ENCODE assay signal across 33 mouse cellular contexts in the genomic region with DNA sequence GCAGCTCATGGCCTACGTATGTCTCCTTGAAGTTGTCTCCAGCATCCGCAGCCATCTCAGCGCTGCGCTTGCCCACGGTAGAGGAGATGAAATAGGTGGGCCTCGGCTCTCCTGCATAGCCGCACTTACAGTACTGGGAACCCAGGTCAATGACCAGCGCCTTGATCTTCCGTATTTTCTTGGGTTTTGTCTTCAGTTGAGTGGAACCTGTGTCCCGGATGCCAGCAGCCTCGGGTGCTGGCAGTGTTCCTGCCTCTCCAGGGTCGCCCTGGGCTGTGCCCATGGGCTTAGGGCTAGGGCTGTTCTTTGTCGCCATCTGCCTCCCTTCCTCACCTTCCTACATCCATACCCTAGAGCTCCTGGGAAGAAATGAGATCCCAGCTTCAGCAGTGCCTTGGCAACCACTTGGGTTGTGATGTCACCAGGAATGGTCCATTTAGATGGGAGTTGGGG. TPM values are rescaled to one million over a fixed set of nuclear protein-coding genes. Genes with fewer than 3 reads are reported as not detected.
"Had no signal": no experiment of that assay in that cellular context is flagged by ENCODE, and none has a peak within 500 bp of the region (broad histone marks: within the 10 kb centered on the region; RNA-seq: fewer than 3 reads in every experiment).

Gene Actl7b (minus strand): TSS at position 403 of the 453 bp plus-strand sequence.

- H3K9me3 ChIP-seq: heart, embryonic 13.5 days; heart, embryonic 15.5 days; hindbrain, embryonic 13.5 days; hindbrain, embryonic 15.5 days; intestine, embryonic 15.5 days; limb, embryonic 10.5 days; limb, embryonic 12.5 days; liver, embryonic 13.5 days had no signal

- H3K27me3 ChIP-seq: heart, embryonic 13.5 days; heart, embryonic 15.5 days; hindbrain, embryonic 13.5 days; hindbrain, embryonic 15.5 days; intestine, embryonic 15.5 days; limb, embryonic 12.5 days; liver, embryonic 13.5 days had no signal

- DNase-seq: gastrocnemius, postnatal 14 days; gastrocnemius, postnatal 36 days; heart, adult 2 months; heart, postnatal 14 days; heart, postnatal 36 days; kidney, adult 18-20 months; kidney, adult 8-10 months; kidney, postnatal 14 days; kidney, postnatal 36 days; layer of hippocampus, adult 9-11 months; layer of hippocampus, postnatal 36 days; liver; liver, embryonic 13.5 days had no signal

- H3K4me3 ChIP-seq: heart, adult 2 months; heart, embryonic 13.5 days; heart, embryonic 15.5 days; hindbrain, embryonic 13.5 days; hindbrain, embryonic 15.5 days; intestine, embryonic 15.5 days; limb, embryonic 10.5 days; limb, embryonic 12.5 days; liver, embryonic 13.5 days had no signal

- H3K4me2 ChIP-seq: heart, embryonic 11.5 days; heart, embryonic 13.5 days; heart, embryonic 15.5 days; hindbrain, embryonic 13.5 days; hindbrain, embryonic 15.5 days; intestine, embryonic 15.5 days; limb, embryonic 12.5 days; liver, embryonic 11.5 days; liver, embryonic 13.5 days had no signal

- ATAC-seq: inflammation-experienced regulatory T-cells, adult 6 months; intestine, embryonic 15.5 days; intestine, postnatal 0 days had no signal

- H3K9ac ChIP-seq: heart, embryonic 13.5 days; heart, embryonic 15.5 days; hindbrain, embryonic 13.5 days; hindbrain, embryonic 15.5 days; intestine, embryonic 15.5 days; limb, embryonic 12.5 days; liver, embryonic 13.5 days had no signal

- H3K4me1 ChIP-seq: heart, embryonic 13.5 days; heart, embryonic 15.5 days; hindbrain, embryonic 13.5 days; hindbrain, embryonic 15.5 days; intestine, embryonic 15.5 days; limb, embryonic 10.5 days; limb, embryonic 12.5 days; liver, embryonic 13.5 days had no signal

- H3K27ac ChIP-seq: heart, adult 2 months; heart, embryonic 13.5 days; heart, embryonic 15.5 days; hindbrain, embryonic 13.5 days; hindbrain, embryonic 15.5 days; intestine, embryonic 15.5 days; kidney, postnatal 0 days; limb, embryonic 10.5 days; limb, embryonic 12.5 days; liver, embryonic 13.5 days had no signal

RNA-seq across cellular contexts. Expression of gene Actl7b, which starts in this region (rescaled TPM):
- total RNA-seq: gastrocnemius, adult 18-20 months; gastrocnemius, adult 8-10 months; gastrocnemius, postnatal 14 days; gastrocnemius, postnatal 36 days; heart, adult 2 months; heart, postnatal 36 days; layer of hippocampus, adult 18-20 months; left cerebral cortex, postnatal 10 days had no signal
- polyA plus RNA-seq: heart, embryonic 11.5 days; heart, embryonic 13.5 days; heart, embryonic 15.5 days; heart, postnatal 0 days; hindbrain, embryonic 11.5 days; hindbrain, embryonic 13.5 days; hindbrain, embryonic 15.5 days; inflammation-experienced regulatory T-cells, adult 6 months; intestine, embryonic 15.5 days; intestine, postnatal 0 days; kidney, embryonic 14.5 days; kidney, postnatal 0 days; large intestine, adult 2 months; limb, embryonic 10.5 days; liver, embryonic 11.5 days; liver, embryonic 13.5 days had no signal
